Mouse (Mus musculus) neural tube, embryonic 14.5 days (tissue): ENCODE results near the gene Rorc. TPM values are rescaled to one million over a fixed set of nuclear protein-coding genes. Genes with fewer than 3 reads are reported as not detected.

Source experiments
- ATAC-seq: fragments of 200-750 bp; cut with Nextera tagmentation; 2 replicates; pipeline ENCODE4 v1.8.0; 2017; ENCODE audit warnings: low read depth, mild to moderate bottlenecking, moderate TSS enrichment, moderate library complexity
- H3K27ac ChIP-seq: fragments of 300-500 bp; sonication (generic); 2 replicates; pipeline ENCODE4 v1.5.1; 2014; ENCODE audit warnings: low read depth, mild to moderate bottlenecking, control low read depth, low read length, moderate library complexity, mixed read lengths
- H3K27me3 ChIP-seq: fragments of 300-500 bp; sonication (generic); 2 replicates; pipeline ENCODE4 v1.6.1; 2014; ENCODE audit warnings: low read length; ENCODE audit not compliant: control insufficient read depth, insufficient read depth
- H3K36me3 ChIP-seq: fragments of 300-500 bp; sonication (generic); 2 replicates; pipeline ENCODE4 v1.6.1; 2014; ENCODE audit warnings: low read length, mixed read lengths; ENCODE audit not compliant: control insufficient read depth, insufficient read depth
- H3K4me1 ChIP-seq: fragments of 300-500 bp; sonication (generic); 2 replicates; pipeline ENCODE4 v1.6.1; 2014; ENCODE audit warnings: low read length; ENCODE audit not compliant: control insufficient read depth, insufficient read depth
- H3K4me2 ChIP-seq: fragments of 300-500 bp; sonication (generic); 2 replicates; pipeline ENCODE4 v1.6.1; 2014; ENCODE audit warnings: mild to moderate bottlenecking, low read depth, low read length, control low read depth
- H3K4me3 ChIP-seq: fragments of 300-500 bp; sonication (generic); 2 replicates; pipeline ENCODE4 v1.5.1; 2014; ENCODE audit warnings: low read depth, low read length, control low read depth, mixed read lengths
- H3K9ac ChIP-seq: fragments of 300-500 bp; sonication (generic); replicated peaks from 2 replicates; pipeline ENCODE4 v1.6.1; 2014; ENCODE audit warnings: low read depth, mild to moderate bottlenecking, control low read depth, low read length, mixed read lengths
- H3K9me3 ChIP-seq: fragments of 300-500 bp; sonication (generic); 2 replicates; pipeline ENCODE4 v1.6.1; 2016; ENCODE audit warnings: low read length; ENCODE audit not compliant: control insufficient read depth
- WGBS: fragments of 180-500 bp; shearing (Covaris S2); extraction: QIAGEN DNeasy Blood & Tissue Kit; methylation state at CpG from one replicate; pipeline ENCODE4 v1.1.7; 2014; 5-methylcytosine and 5-hydroxymethylcytosine counted together
- polyA plus RNA-seq: library from polyadenylated mRNA; unstranded; fragments of >200 nt; fragmentation: Nextera tagmentation; extraction: Ambion mirVana; gene quantifications from 2 replicates; pipeline ENCODE4 v1.2.1, GENCODE M21; 2014

The Rorc gene
- polyA plus RNA-seq, 1 experiment from 2014 or later, result 0.24 TPM

GRCm38 (mm10) chr3:94413031-94413679, 40.6 kb downstream of the Rorc start, which contains the start of gene Tdrkh:
Gene Tdrkh, plus strand, starts transcription at chr3:94413273.
- Histone ChIP-seq H3K27ac (peak within 1 kb of the TSS; percentile 75), H3K9me3 (no peaks in the 10 kb centered on the region), H3K4me1 (peaks cover 3% of the 10 kb centered on the region; the same call in 1 of the 2 replicates), H3K4me3 (peak within 1 kb of the TSS; percentile 65), H3K4me2 (peak within 1 kb of the TSS; percentile 93), H3K36me3 (no peaks in the 10 kb centered on the region), H3K27me3 (no peaks in the 10 kb centered on the region), H3K9ac (peak within 1 kb of the TSS; percentile 66)
- 5% methylated on average over 52 of the region's 52 CpGs for WGBS
- peak; percentile 99 for ATAC-seq

DNA sequence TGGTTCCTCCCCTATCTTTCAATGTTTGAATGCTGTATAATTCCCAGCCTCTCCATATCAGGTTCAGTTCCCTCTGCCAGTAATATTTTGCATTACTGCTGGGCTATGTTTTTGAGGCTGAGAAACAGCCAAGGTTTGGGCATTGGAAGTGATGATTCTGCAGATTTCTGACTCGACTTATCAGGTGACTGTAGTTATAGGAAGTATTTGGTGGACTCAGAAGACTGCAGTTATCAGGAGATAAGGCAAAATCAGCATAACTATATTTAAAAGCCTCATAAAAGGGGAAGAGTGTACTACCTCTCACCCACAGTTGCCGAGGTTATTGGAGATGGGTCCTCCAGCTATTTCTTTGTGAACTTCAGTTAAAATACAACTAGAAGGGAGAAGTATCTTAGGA, 58.4 kb downstream of the Rorc start:
- Histone ChIP-seq H3K9me3 (no peaks in the 10 kb centered on the region), H3K4me1 (no peaks in the 10 kb centered on the region), H3K27me3 (no peaks in the 10 kb centered on the region), H3K4me2 (no peak overlapping the region), H3K27ac (no peak overlapping the region), H3K9ac (no peak overlapping the region), H3K36me3 (peaks cover 14% of the 10 kb centered on the region), H3K4me3 (no peak overlapping the region)
- no peak for ATAC-seq
- 86% methylated on average over 2 of the region's 2 CpGs for WGBS

DNA sequence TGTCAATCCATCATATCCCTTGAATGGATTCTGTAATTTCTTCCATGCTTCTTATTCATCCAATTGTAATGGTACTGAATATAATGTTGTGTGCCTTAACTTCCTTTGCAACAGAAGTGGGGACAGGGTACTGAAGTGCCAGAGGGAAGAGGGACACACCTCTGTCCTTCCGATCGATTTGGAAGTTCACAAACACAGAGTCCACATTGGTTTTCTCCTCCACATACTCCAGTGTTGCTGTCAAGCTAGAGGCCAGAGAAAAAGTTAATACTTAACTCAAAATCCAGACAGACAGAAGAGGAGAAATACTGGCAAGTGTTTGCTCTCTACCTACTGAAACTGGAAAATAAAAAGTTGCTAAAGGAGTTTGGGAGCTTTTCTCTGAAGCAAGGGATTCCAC, 61.7 kb downstream of the Rorc start:
- no peak overlapping the region for H3K4me2 ChIP-seq
- no peak overlapping the region for H3K4me3 ChIP-seq
- H3K9ac ChIP-seq, result no peak overlapping the region
- H3K27me3 ChIP-seq, result no peaks in the 10 kb centered on the region
- H3K27ac ChIP-seq, result no peak overlapping the region
- no peaks in the 10 kb centered on the region for H3K4me1 ChIP-seq
- no peaks in the 10 kb centered on the region for H3K9me3 ChIP-seq
- 94% methylated on average over 2 of the region's 2 CpGs for WGBS
- no peak for ATAC-seq
- H3K36me3 ChIP-seq, result peaks cover 9% of the 10 kb centered on the region; the same call in 1 of the 2 replicates

- no peak for ATAC-seq
- no peak overlapping the region for H3K4me3 ChIP-seq
- H3K9ac ChIP-seq, result no peak overlapping the region
- H3K36me3 ChIP-seq, result 0 out of 2 replicates have a peak, but pooled peaks cover 5% of the 10 kb centered on the region
- WGBS, result 81% methylated on average over 9 of the region's 9 CpGs
- H3K27me3 ChIP-seq, result no peaks in the 10 kb centered on the region; the same call in 1 of the 2 replicates
- H3K9me3 ChIP-seq, result no peaks in the 10 kb centered on the region
- H3K27ac ChIP-seq, result no peak overlapping the region
- H3K4me2 ChIP-seq, result no peak overlapping the region
- no peaks in the 10 kb centered on the region for H3K4me1 ChIP-seq
These were observed 63.8 kb downstream of the Rorc start for GRCm38 (mm10) chr3:94436420-94436819.

DNA sequence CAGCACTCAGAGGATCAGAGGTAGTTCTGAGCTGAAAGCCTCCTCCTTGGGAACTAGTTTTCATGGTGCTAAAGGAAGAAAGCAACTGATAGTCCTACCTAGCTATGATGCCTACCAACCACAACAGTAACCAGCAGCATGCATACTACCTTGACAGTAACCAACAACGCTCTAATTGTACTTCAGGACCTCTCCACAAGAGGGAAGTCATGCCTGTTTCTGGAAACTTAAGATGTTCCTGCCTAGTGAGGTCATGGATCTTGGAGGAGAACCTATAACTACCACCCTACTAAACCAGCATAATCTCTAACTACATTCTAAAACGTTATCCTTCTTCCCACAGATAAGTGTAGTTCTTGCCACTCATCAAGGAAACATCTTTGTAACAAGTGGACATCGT, 68.6 kb downstream of the Rorc start:
- 41% methylated on average over 3 of the region's 3 CpGs for WGBS
- H3K4me3 ChIP-seq, result no peak overlapping the region

GRCm38 (mm10) chr3:94442951-94443596, 70.5 kb downstream of the Rorc start, which contains the start of gene Mrpl9:
Gene Mrpl9, plus strand, starts transcription at chr3:94443318.
- H3K36me3 ChIP-seq, result peaks cover 20% of the 10 kb centered on the region
- ATAC-seq, result peak; percentile 98
- H3K4me3 ChIP-seq, result peak within 1 kb of the TSS; percentile 83
- no peaks in the 10 kb centered on the region for H3K9me3 ChIP-seq
- H3K27ac ChIP-seq, result peak within 1 kb of the TSS; percentile 52; the same call in 1 of the 2 replicates
- under 1% methylated on average over 39 of the region's 39 CpGs for WGBS
- peak within 1 kb of the TSS; percentile 77 for H3K4me2 ChIP-seq
- H3K9ac ChIP-seq, result peak within 1 kb of the TSS; percentile 78
- no peaks in the 10 kb centered on the region for H3K4me1 ChIP-seq
- no peaks in the 10 kb centered on the region; the same call in 1 of the 2 replicates for H3K27me3 ChIP-seq

More for the DNA sequence above, 68.6 kb downstream of the Rorc start:
- no peak overlapping the region for H3K4me2 ChIP-seq
- H3K9ac ChIP-seq, result no peak overlapping the region
- H3K9me3 ChIP-seq, result no peaks in the 10 kb centered on the region
- no peak for ATAC-seq
- H3K27ac ChIP-seq, result no peak overlapping the region
- no peaks in the 10 kb centered on the region for H3K4me1 ChIP-seq
- peaks cover 8% of the 10 kb centered on the region; the same call in 1 of the 2 replicates for H3K36me3 ChIP-seq
- H3K27me3 ChIP-seq, result no peaks in the 10 kb centered on the region; the same call in 1 of the 2 replicates

DNA sequence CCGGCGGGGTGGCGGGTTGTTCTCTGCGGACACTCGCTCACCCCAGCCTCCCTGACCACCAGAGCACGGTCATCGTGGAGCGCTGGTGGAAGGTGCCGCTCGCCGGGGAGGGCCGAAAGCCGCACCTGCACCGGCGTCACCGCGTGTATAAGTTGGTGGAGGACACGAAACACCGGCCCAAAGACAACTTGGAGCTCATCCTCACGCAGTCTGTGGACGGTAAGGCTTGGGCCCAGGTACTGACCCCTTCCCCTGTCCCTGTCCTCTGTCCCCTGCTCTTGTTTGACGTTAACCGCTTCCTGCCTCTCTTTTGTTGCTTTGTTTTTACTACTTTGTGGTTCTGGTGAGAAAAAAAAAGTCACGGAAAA, 71.0 kb downstream of the Rorc start, which contains the start of gene Oaz3:
Gene Oaz3 (minus strand): TSS at position 319 of the 368 bp plus-strand sequence.
- no peak for ATAC-seq
- 1% methylated on average over 24 of the region's 24 CpGs for WGBS
- no peaks in the 10 kb centered on the region; the same call in 1 of the 2 replicates for H3K27me3 ChIP-seq

More for the DNA sequence above, 71.0 kb downstream of the Rorc start, which contains the start of gene Oaz3:
- Histone ChIP-seq H3K4me1 (no peaks in the 10 kb centered on the region), H3K9me3 (no peaks in the 10 kb centered on the region), H3K4me2 (peak within 1 kb of the TSS; percentile 77), H3K27ac (peak within 1 kb of the TSS; percentile 52; the same call in 1 of the 2 replicates), H3K36me3 (peaks cover 24% of the 10 kb centered on the region), H3K4me3 (peak within 1 kb of the TSS; percentile 83), H3K9ac (peak within 1 kb of the TSS; percentile 78)
